Mouse (Mus musculus): ENCODE results near the gene Wipi1. TPM values are rescaled to one million over a fixed set of nuclear protein-coding genes. Genes with fewer than 3 reads are reported as not detected.

Wipi1 gene
- polyA plus RNA-seq, 1 experiment from 2014 or later = 24.7 TPM

DNA sequence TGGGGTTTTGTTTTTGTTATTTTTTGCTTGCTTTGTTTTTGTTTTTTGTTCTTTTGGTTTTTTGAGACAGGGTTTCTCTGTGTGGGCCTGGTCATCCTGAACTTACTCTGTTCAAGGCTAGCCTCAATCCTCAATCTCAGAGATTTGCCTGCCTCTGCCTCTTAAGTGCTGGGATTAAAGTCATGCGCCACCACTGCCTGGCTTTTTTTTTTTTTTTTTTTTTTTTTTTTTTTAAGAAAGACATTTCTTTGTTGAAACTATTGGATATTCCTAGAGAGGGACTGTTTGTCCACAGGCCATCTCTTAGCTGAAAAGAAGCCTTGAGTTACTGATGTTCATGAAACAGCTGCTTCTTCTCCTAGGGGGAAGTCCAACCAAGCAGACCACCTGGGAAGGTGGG is 64.1 kb downstream of the Wipi1 start:
- H3K4me1 ChIP-seq (replicated peaks) = peaks cover 7% of the 10 kb centered on the region; the same call in 1 of the 2 replicates
- H3K36me3 ChIP-seq = no peaks in the 10 kb centered on the region
- ATAC-seq (ENCODE audit: low read depth) = no peak
- H3K27me3 ChIP-seq = no peaks in the 10 kb centered on the region
- 86% methylated on average over 1 of the region's 1 CpGs for WGBS
- H3K4me3 ChIP-seq = no peak overlapping the region
- H3K9me3 ChIP-seq = no peaks in the 10 kb centered on the region
- no peak overlapping the region for H3K27ac ChIP-seq (replicated peaks)
- no peak overlapping the region for H3K9ac ChIP-seq
- no peak overlapping the region for H3K4me2 ChIP-seq

- Histone ChIP-seq H3K4me3 (no peak overlapping the region), H3K4me2 (no peak overlapping the region), H3K36me3 (no peaks in the 10 kb centered on the region), H3K27ac (replicated peaks) (no peak overlapping the region), H3K9me3 (no peaks in the 10 kb centered on the region), H3K27me3 (no peaks in the 10 kb centered on the region), H3K4me1 (replicated peaks) (peaks cover 7% of the 10 kb centered on the region; the same call in 1 of the 2 replicates), H3K9ac (no peak overlapping the region)
- ATAC-seq (ENCODE audit: low read depth) = no peak
- WGBS = 64% methylated on average over 16 of the region's 16 CpGs
Measured at GRCm38 (mm10) chr11:109546305-109547001, 65.3 kb downstream of the Wipi1 start.

- H3K9ac ChIP-seq = no peak overlapping the region
- H3K9me3 ChIP-seq = no peaks in the 10 kb centered on the region
- no peak overlapping the region for H3K4me2 ChIP-seq
- no peak for ATAC-seq (ENCODE audit: low read depth)
- 75% methylated on average over 12 of the region's 12 CpGs for WGBS
- no peak overlapping the region for H3K4me3 ChIP-seq
- H3K27ac ChIP-seq (replicated peaks) = no peak overlapping the region
- peaks cover 7% of the 10 kb centered on the region; the same call in 1 of the 2 replicates for H3K4me1 ChIP-seq (replicated peaks)
- H3K27me3 ChIP-seq = no peaks in the 10 kb centered on the region
- no peaks in the 10 kb centered on the region for H3K36me3 ChIP-seq
Measured at GRCm38 (mm10) chr11:109545700-109546143, 66.0 kb downstream of the Wipi1 start.

- WGBS = 72% methylated on average over 7 of the region's 7 CpGs
- Histone ChIP-seq H3K9me3 (no peaks in the 10 kb centered on the region), H3K27ac (replicated peaks) (no peak overlapping the region), H3K36me3 (no peaks in the 10 kb centered on the region), H3K4me1 (replicated peaks) (peaks cover 7% of the 10 kb centered on the region; the same call in 1 of the 2 replicates), H3K27me3 (no peaks in the 10 kb centered on the region), H3K9ac (no peak overlapping the region), H3K4me2 (no peak overlapping the region), H3K4me3 (no peak overlapping the region)
- no peak for ATAC-seq (ENCODE audit: low read depth)
Measured at GRCm38 (mm10) chr11:109545265-109545664, 66.5 kb downstream of the Wipi1 start.

DNA sequence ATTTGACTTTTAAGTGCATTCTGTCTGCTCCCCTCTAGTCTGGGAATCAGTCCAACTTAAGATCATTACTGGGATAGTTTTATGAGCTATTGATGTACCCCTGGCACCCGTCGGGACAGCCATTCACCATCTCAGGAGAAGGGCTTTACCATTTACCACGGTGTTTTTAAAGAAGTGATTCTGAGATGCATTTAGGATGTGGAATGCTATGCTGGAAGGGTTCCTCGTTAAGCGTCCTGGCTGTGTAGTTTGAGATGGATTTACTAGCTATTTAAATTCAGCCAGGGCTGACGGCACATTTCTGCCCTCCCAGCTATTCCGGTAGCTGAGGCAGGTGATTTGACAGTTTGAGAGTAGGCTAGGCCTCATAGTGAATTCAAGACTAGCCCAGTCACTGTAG is 67.3 kb downstream of the Wipi1 start:
- Histone ChIP-seq H3K4me2 (no peak overlapping the region), H3K9ac (no peak overlapping the region), H3K36me3 (no peaks in the 10 kb centered on the region), H3K27me3 (no peaks in the 10 kb centered on the region), H3K9me3 (no peaks in the 10 kb centered on the region), H3K4me3 (no peak overlapping the region), H3K4me1 (replicated peaks) (peaks cover 10% of the 10 kb centered on the region; the same call in 1 of the 2 replicates), H3K27ac (replicated peaks) (no peak overlapping the region)
- no peak for ATAC-seq (ENCODE audit: low read depth)
- WGBS = 39% methylated on average over 7 of the region's 7 CpGs

GRCm38 (mm10) chr11:109543466-109543865 is 68.3 kb downstream of the Wipi1 start:
- H3K4me3 ChIP-seq = no peak overlapping the region
- H3K27me3 ChIP-seq = no peaks in the 10 kb centered on the region
- peaks cover 14% of the 10 kb centered on the region; the same call in 1 of the 2 replicates for H3K4me1 ChIP-seq (replicated peaks)
- no peak overlapping the region for H3K4me2 ChIP-seq
- H3K9ac ChIP-seq = no peak overlapping the region
- H3K27ac ChIP-seq (replicated peaks) = no peak overlapping the region
- no peaks in the 10 kb centered on the region for H3K9me3 ChIP-seq
- no peaks in the 10 kb centered on the region for H3K36me3 ChIP-seq
- 81% methylated on average over 9 of the region's 9 CpGs for WGBS
- ATAC-seq (ENCODE audit: low read depth) = no peak

DNA sequence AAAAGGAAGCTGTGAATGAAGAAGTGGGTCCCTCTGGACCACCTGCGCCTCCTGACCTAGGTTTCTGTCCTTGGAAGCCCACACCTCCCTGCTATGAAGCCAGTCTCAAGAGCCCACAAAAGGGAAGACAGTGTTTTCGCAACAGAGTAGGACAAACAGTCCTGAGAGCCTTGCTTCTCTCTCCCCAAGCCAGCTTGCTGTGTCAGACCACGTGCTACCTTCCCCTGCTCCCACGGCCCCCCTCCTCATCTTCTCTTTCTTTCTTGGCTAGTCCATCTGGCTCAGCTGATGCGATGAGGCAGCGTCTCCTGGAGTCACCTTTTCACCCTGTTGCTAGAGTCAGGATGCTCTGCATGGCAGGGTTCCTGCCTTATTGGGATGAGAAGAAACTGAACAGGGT is 72.5 kb downstream of the Wipi1 start:
- H3K36me3 ChIP-seq = no peaks in the 10 kb centered on the region
- no peak overlapping the region for H3K4me3 ChIP-seq
- H3K9me3 ChIP-seq = no peaks in the 10 kb centered on the region
- no peak overlapping the region for H3K27ac ChIP-seq (replicated peaks)
- no peak overlapping the region for H3K4me2 ChIP-seq
- H3K27me3 ChIP-seq = no peaks in the 10 kb centered on the region
- H3K4me1 ChIP-seq (replicated peaks) = peaks cover 9% of the 10 kb centered on the region; the same call in 1 of the 2 replicates
- ATAC-seq (ENCODE audit: low read depth) = no peak
- H3K9ac ChIP-seq = no peak overlapping the region
- WGBS = 53% methylated on average over 6 of the region's 6 CpGs

DNA sequence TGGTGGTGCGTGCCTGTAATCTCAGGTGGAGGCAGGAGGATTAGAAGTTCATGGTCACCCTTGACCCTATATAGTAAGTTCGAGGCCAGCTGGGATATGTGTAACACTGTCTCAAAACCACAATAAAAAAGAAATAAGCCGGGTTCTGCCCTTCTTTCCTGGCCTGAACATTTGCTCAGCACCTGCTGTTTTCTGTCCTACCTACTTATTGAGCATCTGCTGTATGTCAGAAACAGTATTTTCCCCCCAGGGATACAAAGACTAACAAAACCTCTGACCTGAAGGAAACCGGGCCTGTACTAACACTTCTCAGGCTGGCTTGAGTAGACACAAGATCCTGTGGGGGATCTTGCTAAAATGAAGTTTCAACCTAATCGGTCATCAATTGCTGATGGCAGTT is 74.8 kb downstream of the Wipi1 start:
- no peak for ATAC-seq (ENCODE audit: low read depth)
- no peaks in the 10 kb centered on the region for H3K9me3 ChIP-seq
- H3K4me2 ChIP-seq = no peak overlapping the region
- H3K4me3 ChIP-seq = no peak overlapping the region
- peaks cover 7% of the 10 kb centered on the region; the same call in 1 of the 2 replicates for H3K4me1 ChIP-seq (replicated peaks)
- no peak overlapping the region for H3K9ac ChIP-seq
- WGBS = 84% methylated on average over 5 of the region's 5 CpGs
- H3K27me3 ChIP-seq = no peaks in the 10 kb centered on the region
- H3K36me3 ChIP-seq = no peaks in the 10 kb centered on the region
- H3K27ac ChIP-seq (replicated peaks) = no peak overlapping the region

GRCm38 (mm10) chr11:109535966-109536365 is 75.8 kb downstream of the Wipi1 start:
- Histone ChIP-seq H3K27me3 (no peaks in the 10 kb centered on the region), H3K27ac (replicated peaks) (no peak overlapping the region), H3K4me1 (replicated peaks) (peaks cover 7% of the 10 kb centered on the region; the same call in 1 of the 2 replicates), H3K9ac (no peak overlapping the region), H3K9me3 (no peaks in the 10 kb centered on the region), H3K36me3 (no peaks in the 10 kb centered on the region), H3K4me3 (no peak overlapping the region), H3K4me2 (no peak overlapping the region)
- ATAC-seq (ENCODE audit: low read depth) = no peak
- whole genome bisulfite sequencing = 85% methylated on average over 6 of the region's 6 CpGs

DNA sequence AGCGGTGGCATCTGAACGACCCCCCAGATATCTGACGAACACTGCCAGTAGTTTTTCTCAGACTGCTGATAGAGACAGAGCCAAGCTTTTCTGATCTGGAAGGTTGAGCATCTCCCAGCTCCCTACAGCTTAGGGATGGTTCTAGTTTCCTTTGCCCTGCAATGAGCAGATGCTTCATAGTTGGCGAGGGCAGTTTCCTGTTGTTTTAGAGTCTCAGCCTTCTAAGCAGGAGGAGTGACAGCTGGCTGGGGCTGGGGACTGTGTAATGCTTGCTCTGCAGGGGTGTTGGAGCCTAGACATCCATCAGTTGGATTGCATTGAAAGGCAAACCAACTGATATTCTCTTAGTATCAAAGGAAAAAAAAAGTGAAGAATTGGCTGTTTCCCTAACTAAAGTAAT is 81.7 kb downstream of the Wipi1 start:
- no peak overlapping the region for H3K9ac ChIP-seq
- H3K9me3 ChIP-seq = no peaks in the 10 kb centered on the region
- ATAC-seq (ENCODE audit: low read depth) = no peak
- WGBS = 81% methylated on average over 4 of the region's 4 CpGs
- H3K4me1 ChIP-seq (replicated peaks) = no peaks in the 10 kb centered on the region
- H3K27ac ChIP-seq (replicated peaks) = no peak overlapping the region
- H3K36me3 ChIP-seq = no peaks in the 10 kb centered on the region
- H3K27me3 ChIP-seq = no peaks in the 10 kb centered on the region
- H3K4me2 ChIP-seq = no peak overlapping the region
- no peak overlapping the region for H3K4me3 ChIP-seq

GRCm38 (mm10) chr11:109525571-109525970 is 86.2 kb downstream of the Wipi1 start:
- no peak for ATAC-seq (ENCODE audit: low read depth)
- H3K4me2 ChIP-seq = no peak overlapping the region
- WGBS = 89% methylated on average over 4 of the region's 4 CpGs

GRCm38 (mm10) chr11:109524869-109525268 is 86.9 kb downstream of the Wipi1 start:
- Histone ChIP-seq H3K27me3 (no peaks in the 10 kb centered on the region), H3K9ac (no peak overlapping the region), H3K4me3 (no peak overlapping the region), H3K4me1 (replicated peaks) (no peaks in the 10 kb centered on the region), H3K36me3 (no peaks in the 10 kb centered on the region), H3K27ac (replicated peaks) (no peak overlapping the region), H3K9me3 (no peaks in the 10 kb centered on the region), H3K4me2 (no peak overlapping the region)
- WGBS = 84% methylated on average over 5 of the region's 5 CpGs
- no peak for ATAC-seq (ENCODE audit: low read depth)

More at GRCm38 (mm10) chr11:109525571-109525970, 86.2 kb downstream of the Wipi1 start:
- Histone ChIP-seq H3K4me3 (no peak overlapping the region), H3K4me1 (replicated peaks) (no peaks in the 10 kb centered on the region), H3K9ac (no peak overlapping the region), H3K27ac (replicated peaks) (no peak overlapping the region), H3K9me3 (no peaks in the 10 kb centered on the region), H3K36me3 (no peaks in the 10 kb centered on the region), H3K27me3 (no peaks in the 10 kb centered on the region)
